Mouse (Mus musculus): Measurements from ENCODE around the gene Dsn1.

DNA sequence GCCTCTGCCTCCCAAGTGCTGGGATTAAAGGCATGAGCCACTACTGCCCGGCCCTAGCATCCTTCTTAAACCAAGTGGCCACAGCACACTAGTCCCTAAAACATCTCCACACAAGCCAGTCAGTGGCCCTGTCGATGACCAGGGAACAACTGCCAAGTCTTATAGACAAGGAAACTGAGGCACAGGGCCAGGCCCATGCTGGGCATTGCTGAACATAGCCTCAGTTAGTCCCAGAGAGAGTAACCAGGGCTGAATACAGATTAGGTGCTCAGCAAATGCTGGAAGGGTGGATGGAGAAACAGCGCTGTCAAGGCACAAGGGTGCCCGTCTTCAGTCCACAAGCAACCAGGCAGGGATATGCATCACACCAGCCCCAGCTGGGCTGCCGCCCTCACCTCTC, 46.2 kb upstream of the Dsn1 start:
- no peak for TF ChIP-seq CTCF (IDR thresholded peaks at IDR 0.05; ENCODE audit: extremely low read depth, insufficient read depth, low read length)
- TF ChIP-seq POLR2A (IDR thresholded peaks at IDR 0.05; ENCODE audit: extremely low read depth, insufficient read depth, low read length), result no peak
